Mouse (Mus musculus): ENCODE data around the gene Dnajb13.

DNA sequence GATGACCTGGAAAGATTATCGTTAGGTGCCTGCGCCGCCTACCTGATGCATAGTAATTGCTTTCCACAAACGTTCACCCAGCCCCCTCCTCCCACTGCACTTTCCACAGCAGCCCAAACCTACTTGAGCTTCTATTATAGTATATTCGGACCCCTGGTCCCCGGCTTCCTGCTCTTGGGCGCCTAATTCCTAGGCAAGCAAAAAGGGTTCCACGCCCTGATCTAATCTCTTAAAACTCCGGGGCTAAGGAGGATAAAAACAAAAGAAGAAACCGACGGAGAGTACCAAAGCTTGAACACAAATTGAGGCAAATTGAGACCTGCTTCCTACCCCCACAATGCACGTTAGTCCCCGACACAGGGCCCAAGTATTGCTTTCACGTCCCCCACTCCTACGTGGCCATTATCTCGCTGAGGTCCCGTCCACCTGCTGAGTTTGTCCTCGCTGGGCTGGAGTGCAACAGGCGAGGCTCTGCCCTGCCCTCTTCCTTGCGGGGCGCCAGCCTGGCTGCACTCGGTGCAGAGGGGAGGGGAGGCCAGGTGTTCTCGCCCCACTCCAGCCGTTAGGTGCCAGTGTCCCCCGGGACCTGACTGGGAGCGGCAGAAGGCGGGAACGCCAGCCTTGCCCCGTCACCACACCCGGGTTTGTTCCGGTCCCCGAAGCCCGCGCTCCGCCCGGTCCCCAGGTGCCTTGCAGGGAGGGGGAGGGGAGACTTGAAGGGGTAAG is 22.2 kb downstream of the Dnajb13 start:
- 0 out of 2 replicates have a peak, but pooled peaks have one; percentile 65 for TF ChIP-seq UBTF (IDR thresholded peaks at IDR 0.05; ENCODE audit: borderline replicate concordance, insufficient read depth, low read depth, low read length)
- TF ChIP-seq ZMIZ1 (IDR thresholded peaks at IDR 0.05; ENCODE audit: low read depth, low read length) = no peak
- TF ChIP-seq POLR2A (IDR thresholded peaks at IDR 0.05; ENCODE audit: control insufficient read depth in 1 of 2, insufficient read depth in 1 of 2, low read depth in 1 of 2, low read length in 2 of 2, poor library complexity in 1 of 2) = peak in 1 of 2 experiments; percentile 32; a peak in 1 of 4 replicates
- TF ChIP-seq HCFC1 (IDR thresholded peaks at IDR 0.05; ENCODE audit: low read depth, low read length) = peak; percentile 54
- TF ChIP-seq CTCF (IDR thresholded peaks at IDR 0.05 in 2 of 3, conservative IDR thresholded peaks at IDR 0.05 in 1 of 3; ENCODE audit: control insufficient read depth in 1 of 3, insufficient read depth in 1 of 3, low read depth in 2 of 3, low read length in 3 of 3, poor library complexity in 1 of 3, severe bottlenecking in 1 of 3) = no peak

Data from MEL (cell line).